Mouse (Mus musculus) thymus, postnatal 0 days (tissue): ENCODE data around the gene Hivep1. TPM values are rescaled to one million over a fixed set of nuclear protein-coding genes. Genes with fewer than 3 reads are reported as not detected.
A peak's percentile ranks its signal among the peaks of the same experiment; 100 is the strongest.

Source experiments
- DNase-seq: peaks from one replicate; pipeline ENCODE4 v3.0.0-alpha.2; 2015; ENCODE audit warnings: low spot score
- polyA plus RNA-seq: library from polyadenylated mRNA; unstranded; fragments of >200 nt; fragmentation: Nextera tagmentation; extraction: Ambion mirVana; gene quantifications from 2 replicates; pipeline ENCODE4 v1.2.1, GENCODE M21; 2015

Gene Hivep1
- polyA plus RNA-seq, 1 experiment from 2014 or later = 12.2 TPM

DNA sequence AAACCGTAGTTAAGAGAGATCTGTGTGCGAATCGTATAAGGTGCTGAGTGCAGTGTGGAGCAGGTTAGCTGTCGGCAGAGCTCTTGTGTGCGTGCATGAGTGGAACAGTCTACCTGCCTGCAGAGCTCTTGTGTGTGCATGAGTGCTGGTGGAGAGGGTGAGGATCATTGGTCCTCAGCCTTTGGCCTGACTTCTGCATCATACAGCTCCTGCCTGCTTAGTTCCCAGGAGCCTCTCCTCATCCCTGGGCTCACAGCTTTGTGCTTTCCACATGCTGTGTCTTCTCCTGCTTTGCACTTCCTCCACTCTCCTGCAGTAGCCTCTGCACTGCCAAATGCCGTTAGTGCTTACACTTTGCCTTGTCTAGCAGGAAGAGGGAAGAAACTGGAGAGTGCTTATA is 60.2 kb downstream of the Hivep1 start:
- no peak for DNase-seq

DNA sequence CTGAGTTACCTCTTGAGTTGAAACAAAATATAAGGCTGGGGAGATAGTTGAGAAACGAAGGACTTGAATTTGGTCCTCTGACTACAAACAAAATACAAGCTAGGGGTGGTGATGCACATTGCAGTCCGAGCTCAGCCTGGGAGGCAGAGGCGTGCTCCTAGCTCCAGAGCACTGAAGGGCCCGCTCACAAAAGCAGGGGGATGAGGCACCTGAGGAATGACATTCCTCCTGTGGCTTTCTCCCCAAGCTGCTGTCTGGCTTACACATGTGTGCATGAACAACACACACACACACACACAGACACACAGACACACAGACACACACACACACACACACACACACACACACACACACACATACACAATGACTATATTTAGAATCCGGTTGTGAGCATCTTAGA is 60.9 kb downstream of the Hivep1 start:
- DNase-seq = no peak

DNA sequence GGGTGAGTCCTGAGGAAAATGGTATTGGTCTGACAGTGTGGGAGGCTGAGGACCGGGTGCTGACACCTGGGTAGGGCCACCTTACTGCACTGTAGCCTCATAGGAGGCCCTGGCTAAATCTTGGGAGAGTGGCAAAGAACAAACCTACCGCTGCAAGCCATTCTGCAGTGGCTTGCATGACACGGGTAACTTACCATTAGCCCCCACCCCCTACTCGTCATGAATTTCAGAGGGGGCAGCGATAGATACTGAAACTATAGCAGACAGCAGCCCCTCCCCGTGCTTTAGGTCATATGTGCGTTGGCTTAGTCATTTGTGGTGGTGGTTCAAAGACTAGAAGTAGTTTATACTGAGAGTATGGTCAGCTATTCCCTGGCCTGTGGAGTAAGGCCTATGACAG is 61.8 kb downstream of the Hivep1 start:
- DNase-seq = no peak

DNA sequence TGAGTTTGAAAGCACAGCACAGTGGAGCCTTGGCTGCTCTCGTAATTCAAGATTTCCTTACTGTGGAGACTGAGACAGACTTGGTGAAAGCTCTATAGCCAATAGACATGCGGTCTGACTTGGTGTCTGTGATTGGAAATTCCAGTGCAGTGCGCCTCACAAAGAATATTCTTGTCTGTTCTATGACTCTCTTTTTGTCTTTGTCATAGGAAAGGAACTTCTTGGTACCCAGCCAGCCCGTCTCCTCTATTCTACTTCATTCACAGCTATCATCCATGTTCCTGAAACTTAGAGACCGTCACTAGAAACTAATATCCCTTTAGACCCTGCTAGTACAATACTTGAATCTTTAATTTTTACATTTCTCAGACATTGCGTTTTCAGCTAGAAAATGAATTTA is 64.5 kb downstream of the Hivep1 start:
- DNase-seq = no peak

DNA sequence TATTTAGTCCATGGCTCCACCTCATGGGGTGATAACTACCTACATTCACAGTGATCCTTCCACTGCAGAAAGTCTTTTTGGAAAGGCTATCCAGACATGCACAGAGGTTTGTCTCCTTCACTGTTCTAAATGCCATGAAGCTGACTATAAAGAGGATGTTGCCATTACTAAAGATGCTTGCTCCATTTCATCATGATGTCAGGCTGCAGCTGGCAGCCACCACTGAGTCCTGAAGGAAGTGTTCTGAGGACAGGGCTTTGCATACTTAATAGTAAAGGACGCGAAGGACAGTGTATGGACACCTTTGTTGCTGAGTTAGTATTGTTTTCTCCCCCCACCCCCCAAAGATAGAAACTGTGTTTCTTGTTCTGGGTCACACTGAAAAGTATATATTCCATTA is 67.2 kb downstream of the Hivep1 start:
- DNase-seq = no peak

DNA sequence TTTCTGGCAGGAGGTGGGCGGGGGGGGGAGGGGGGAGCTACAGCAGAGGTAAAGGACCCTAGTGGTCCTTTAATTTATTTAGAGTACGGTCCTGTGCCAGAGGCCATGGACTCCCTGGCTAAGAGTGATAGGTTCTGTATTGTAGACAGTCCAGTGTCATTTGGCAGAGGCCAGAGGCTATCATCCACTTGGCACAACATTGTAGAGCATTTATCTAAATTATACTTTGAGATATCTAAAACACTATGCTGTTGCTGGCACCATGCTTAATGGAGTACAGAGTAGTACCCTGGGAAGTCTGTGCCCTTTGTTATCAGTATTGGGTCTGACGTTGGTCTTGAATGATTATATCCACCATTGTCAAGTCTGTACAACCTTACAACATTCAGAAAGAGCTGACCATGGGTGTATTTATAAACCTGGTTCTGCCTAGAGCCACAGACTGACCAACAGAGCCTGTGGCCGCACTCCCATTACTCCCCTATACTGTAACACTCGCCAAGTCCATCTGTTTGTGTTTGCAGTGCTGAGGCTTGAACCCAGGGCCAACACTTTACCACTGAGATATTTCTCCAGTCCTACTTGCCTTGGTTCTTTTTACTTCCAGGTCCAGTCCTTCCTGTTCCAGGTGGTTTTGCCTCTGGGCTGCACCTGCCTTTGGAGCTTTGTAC is 69.4 kb downstream of the Hivep1 start:
- no peak for DNase-seq

DNA sequence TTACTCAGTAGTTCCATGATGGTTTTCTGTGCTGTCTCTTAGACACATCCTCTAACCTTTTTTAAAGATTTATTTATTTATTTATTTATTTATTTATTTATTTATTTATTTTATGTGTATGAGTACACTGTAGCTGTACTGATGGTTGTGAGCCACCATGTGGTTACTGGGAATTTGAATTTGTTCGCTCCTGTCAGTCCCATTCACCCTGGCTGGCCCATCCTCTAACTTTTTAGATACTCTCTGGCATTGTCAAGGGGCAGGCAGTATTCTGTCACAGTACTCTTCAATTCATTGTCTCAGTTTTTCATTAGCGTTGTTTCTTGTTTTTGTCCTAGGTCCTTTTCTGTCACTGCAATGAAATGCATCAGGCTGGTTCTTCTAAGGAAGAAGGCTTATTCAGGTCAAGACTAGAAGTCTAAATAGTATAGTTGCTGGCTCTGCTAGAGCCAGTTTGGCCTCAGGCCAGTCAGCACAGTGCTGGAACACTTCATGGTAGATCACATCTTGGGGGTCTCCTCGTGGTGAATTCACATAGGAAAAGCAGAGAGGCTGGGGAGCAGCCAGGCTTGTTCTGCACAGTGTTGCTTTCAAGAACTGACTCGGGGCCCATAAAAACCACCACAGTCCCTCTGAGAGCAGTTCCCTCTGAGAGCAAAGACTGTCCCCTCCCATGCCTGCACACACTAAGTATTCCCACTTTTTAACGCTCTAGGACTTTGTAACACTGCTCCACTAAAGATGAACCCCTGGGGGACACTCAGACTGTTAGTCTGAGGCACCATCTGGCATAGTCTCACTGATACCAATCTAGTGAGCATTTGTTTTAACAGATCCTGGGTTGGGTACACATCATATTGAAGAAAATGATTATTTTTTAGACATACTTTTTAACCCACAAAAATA is 70.2 kb downstream of the Hivep1 start:
- DNase-seq = no peak

DNA sequence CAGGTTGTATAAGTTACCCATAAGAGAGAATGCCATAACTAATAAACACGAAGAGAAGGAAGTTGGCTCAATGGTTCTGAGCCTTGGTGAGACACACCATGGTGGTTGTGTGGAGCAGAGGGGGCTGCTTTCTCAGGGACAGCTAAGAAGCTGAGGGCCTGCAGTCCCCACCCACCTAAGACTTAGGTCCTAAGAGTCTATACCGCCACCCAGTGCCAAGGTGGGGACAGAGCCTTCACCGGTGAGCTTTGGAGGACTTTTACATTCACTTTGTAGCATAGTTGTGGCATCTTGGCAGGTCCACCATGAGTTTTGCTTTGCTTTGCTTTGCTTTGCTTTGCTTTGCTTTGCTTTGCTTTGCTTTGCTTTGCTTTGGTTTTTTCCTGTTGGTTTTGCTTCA is 92.8 kb downstream of the Hivep1 start:
- peak; percentile 51 for DNase-seq

DNA sequence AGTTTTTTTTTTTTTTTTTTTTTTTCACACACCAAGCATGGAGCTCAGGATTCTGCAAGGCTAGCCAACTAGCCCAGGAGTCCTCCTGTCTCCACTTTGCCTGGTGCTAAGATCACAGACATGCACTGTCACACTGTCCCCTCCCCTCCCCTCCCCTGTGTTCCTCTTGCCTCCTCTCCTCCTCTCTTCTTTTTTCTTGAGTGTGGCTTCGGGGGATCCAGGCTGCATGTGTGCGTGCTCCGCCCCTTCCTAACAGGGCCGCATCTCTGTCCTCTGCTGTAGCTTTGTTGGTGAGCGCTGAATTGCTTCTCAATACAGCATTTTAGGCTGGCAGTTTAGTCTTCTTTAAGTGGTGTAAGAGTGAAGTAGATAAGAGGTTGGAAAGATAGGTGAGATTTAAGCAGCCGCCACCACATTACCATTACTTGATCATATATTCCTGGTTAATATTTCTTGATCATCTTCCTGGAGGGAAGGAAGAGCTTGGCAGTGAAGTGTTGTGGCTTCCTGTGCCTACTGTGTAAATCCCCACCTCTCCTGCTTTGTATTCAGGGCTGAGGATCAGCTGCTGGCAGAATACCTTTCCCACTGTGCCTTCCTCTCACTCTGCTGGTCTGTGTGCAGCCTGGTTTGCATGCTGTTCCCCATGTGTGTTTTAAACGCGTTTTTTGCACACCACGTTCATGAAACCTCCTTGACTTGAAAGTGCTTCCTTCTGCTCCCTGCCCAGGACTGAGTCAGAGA is 97.7 kb downstream of the Hivep1 start:
- DNase-seq = peak; percentile 16

DNA sequence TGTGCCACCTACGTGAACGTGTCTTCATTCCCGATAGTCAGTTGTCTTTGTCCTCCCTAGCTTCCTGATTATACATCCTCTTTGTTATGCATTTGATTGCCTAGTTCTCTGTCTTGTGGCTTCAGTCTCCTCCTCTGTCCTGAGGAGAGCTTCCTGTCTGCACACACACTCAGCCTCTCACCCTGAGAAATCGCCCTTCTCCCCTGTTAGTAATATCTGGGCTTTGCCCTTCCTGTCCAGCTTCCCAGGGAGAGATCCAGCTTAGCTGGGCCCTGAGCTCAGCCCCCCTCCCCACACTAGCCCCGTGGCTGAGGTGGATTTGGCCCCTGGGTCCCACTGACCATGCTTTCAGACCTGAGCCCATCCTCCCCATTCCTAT is 98.2 kb downstream of the Hivep1 start:
- DNase-seq = no peak

DNA sequence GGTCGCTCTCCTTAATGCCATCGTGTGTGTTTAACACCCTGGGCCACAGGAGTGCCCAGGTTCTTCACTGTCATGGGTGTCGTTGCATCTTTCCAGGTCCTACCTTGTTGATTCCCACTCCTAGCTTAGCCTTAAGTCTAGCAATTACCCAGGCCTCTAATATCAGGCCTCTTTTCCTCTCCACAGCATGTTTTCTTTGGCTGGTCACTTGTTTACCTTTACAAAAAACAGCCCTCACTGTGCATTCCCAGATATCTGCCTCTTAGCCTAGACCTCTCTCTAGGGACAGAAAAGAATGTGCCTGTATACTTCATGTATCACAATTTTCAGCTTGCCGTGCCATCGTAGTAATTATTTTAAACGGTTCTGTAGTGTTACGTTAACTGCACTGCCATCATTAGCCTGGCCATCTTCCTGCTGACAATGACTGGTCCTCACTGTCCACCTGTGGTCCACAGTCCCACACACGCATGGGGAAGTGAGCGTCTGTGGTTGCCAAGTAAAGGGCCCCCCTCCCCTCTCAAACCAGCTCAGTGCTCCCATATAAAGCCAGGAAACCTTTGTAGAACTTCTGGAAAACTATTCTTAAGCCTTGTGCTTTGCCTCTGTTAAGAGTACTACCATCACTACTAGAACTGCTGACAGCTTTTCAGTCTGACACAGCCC is 98.8 kb downstream of the Hivep1 start:
- no peak for DNase-seq

DNA sequence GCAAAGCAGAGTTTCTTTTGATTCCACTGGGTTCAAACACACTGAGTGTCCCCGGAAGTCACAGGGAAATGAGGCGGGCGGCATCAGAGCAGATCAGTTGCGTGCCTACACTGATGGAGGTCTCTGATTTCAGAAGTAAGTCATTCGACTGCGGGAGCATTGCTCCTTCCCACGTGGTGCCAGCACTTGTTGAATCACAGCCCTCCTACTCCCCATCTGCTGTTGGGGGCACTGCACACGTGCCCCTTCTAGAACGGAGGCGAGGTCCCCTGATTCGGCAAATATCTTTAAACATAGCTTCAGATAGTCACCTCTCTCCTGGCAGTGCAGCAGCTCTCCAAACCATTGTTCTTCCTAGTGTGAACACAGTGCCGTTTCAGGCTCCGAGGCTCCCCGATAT is 106.4 kb downstream of the Hivep1 start:
- no peak for DNase-seq

DNA sequence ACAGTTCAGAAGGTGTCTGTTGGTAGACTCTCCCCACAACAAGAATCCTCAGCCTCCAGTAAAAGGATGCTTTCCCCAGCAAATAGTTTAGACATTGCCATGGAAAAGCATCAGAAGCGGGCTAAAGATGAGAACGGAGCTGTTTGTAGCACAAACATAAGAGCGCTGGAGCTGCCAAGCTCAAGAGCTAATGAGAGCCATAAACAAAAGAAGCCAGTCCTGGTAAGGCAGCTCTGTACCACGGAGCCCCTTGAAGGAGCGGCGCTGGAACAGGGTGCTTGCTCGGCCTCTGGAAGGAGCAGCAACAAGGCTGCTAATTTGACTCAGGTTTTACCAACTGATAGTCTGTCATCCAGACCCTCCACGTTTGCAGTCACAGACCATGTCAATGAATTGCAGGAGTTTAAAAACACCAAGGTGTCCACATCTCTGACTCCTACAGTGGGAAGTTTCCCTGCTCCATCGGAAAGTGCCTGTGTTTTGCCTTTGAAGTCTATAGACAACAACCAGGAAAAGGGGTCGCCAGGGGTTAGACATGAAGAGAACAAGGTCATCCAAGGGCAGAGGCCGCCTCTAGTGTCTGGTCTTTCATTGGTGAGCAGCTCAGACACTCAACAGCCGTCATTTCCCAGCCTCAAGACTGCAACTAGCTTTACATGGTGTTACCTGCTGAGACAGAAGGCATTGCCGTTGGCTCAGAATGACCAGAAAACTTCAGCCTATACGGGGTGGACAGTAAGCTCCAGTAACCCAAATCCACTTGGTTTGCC is 107.8 kb downstream of the Hivep1 start:
- no peak for DNase-seq

DNA sequence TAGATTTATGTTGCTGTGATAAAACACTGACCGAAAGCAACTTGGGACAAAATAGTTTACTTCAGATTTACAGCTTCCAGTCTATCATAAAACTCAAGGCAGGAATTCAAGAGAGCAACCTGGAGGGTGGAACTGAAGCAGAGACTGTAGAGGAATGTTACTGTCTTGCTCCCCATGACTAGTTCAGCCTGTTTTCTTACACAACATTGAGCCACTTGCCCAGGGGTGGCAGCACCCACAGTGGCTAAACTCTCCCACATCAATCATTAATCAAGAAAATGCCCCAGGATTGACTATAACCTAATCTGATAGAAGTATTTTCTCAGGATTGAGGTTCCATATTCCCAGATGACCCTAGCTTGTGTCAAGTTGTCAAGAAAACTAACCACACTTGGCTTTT is 119.0 kb downstream of the Hivep1 start:
- DNase-seq = no peak

DNA sequence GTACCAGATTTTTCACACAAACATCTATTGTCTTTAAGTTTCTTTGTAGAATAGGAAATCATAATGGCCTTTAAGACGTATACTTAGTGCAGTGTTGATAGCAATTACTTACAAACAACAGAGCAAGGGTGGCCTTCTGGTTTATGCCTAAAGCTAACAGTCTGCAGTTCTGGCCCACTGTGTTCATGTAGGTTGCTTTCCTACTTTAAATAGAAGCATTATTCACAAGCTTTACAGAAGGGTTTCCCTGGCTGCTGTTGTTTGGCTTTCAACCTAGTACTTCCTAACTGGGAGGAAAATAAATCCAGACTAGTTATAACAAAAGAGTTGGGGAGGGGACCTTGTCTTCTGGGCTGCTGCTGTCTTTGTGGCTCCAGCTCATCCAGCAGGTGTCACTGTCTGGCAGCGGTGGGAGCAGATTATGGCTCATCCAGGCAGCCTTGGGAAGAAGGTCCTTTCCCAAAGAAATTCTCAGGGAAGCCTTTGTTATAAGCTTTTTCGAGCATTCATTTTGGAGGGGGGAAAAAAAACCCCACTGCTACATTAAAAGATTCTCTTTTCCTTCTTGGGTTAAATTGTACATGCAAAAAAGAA is 123.1 kb downstream of the Hivep1 start:
- DNase-seq = no peak

DNA sequence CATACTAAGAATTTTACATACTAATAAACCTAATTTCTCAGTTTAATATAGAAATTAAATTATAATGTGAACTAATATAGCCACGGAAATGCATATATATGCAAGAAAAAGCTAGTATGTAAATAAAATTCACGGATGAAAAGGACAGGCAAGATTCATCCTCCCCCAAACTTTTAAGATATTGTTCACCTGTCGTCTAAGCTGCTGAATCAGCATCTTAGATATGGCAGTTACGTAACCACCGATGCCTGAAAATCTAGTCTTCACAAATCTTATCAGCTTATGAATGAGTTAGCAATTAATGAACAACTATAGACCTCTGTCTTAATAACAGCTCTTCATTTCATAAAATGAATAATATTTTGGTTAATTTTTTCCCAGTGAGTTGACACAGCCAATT is 130.8 kb downstream of the Hivep1 start:
- no peak for DNase-seq

DNA sequence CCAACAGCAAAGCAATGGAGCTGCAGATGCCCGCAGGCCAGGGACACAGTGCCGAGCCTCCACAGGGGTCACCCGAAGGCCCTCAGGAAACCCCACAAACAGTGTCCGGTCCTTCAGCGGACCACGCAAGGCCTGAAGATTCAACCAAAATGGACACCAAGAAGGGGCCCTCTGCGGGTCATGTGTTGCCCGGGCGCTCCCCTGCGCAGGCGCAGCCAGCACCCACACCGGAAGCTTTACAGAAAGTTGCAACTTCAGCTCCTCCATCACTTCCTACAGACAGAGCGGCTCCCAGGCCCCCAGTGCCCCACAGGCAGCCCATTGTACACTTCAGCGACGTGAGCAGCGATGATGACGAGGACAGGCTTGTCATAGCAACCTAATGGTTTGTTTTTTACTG is 132.3 kb downstream of the Hivep1 start:
- no peak for DNase-seq

DNA sequence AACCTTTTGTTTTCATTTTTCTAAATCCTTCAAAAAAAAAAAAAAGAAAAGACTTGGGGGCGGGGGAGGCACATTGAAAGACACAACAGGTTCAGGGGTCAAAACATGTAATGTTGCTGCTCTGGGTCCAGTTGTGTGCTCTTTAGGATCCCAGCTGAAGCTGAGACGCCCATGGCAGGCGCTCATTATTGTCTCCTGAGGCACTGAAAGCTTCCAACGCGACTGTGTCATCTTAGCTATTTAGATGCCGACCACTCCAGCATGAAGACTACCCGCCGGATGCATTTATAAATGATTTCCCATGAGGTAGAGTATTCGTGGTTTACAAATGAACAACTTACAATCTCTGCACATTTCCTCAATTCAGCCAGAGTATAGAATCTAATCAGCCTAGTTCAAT is 141.2 kb downstream of the Hivep1 start:
- no peak for DNase-seq

DNA sequence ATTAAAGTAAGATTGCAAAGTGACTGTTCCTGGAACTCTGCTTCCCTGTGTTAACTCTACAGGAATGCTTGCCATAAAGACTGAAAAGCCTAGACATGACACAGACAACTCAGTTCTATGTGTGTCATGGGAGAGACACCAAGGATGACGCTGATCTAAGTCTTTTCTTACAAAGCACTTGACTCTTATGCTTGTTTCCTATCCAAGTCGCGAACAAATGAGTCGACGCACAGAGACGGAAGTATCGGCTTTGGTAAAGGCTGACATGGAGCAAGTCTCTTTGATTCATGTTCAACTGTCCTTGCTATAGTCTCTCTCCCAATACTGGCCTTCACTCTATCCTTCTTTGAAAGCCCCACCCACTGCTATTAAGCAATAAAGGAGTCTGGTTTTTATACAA is 143.8 kb downstream of the Hivep1 start:
- DNase-seq = no peak

DNA sequence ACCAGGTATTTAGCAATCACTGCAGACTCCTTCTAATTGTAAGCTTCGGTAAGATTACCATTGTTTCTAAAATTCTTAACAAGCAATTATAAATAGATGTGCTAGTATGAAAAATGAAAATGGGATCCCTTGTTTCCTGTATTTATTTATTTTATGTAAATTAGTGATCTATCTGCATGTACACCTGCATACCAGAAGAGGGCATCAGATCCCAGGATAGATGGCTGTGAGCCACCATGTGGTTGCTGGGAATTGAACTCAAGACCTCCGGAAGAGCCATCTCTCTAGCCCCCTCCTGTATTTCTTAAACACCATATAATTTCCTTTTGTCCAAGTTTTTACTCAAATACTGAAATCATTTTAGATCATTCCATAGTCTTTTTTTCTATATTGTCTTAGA is 145.8 kb downstream of the Hivep1 start:
- DNase-seq = no peak

DNA sequence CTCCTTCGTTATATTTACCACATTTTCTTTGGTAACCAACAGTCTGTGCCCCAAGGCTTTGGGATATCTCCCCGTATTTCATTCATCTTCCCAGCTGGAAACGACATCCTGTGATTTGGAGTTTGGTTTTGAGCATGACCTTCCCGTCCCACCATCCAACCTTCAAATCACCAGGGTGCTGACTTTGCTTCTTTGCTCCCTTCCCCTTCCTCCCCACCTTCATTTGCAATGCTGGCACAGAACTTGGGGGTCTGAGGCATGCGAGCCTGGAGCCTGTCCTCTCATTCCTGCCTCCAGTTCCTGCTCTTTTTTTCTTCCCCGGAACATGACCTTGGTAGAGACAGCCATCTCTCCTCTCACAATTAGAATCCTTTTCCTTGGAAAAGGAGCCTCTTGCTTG is 161.7 kb downstream of the Hivep1 start:
- no peak for DNase-seq
